In genomic region chr5:34252967-34253519, GRCm38 (mm10) we compare ENCODE assay signal across 12 mouse cellular contexts. TPM values are rescaled to one million over a fixed set of nuclear protein-coding genes. Genes with fewer than 3 reads are reported as not detected.
DNase-seq lines count a peak whose midpoint lies in the region; ATAC-seq and TF ChIP-seq lines count a peak whose summit lies in the region.
"Had no signal": no experiment of that assay in that cellular context is flagged by ENCODE, and none has a peak within 500 bp of the region (broad histone marks: within the 10 kb centered on the region; RNA-seq: fewer than 3 reads in every experiment).

No protein-coding gene starts in this region.

- H3K27me3 ChIP-seq in embryonic facial prominence, embryonic 13.5 days = no peaks in the 10 kb centered on the region
- H3K27me3 ChIP-seq in midbrain, embryonic 16.5 days (ENCODE audit: control insufficient read depth, insufficient read depth, low read depth, low read length) = no peaks in the 10 kb centered on the region
- H3K27me3 ChIP-seq: lung, embryonic 15.5 days had no signal

- no peak for TF ChIP-seq CTCF in layer of hippocampus, adult 2 months (conservative IDR thresholded peaks at IDR 0.05)

- peak overlapping the region; percentile 87 for H3K27ac ChIP-seq in layer of hippocampus, adult 2 months
- 0 out of 2 replicates have a peak overlapping the region, but pooled peaks have one; percentile 23 for H3K27ac ChIP-seq in embryonic facial prominence, embryonic 13.5 days
- H3K27ac ChIP-seq in midbrain, embryonic 16.5 days (ENCODE audit: low read length) = peak overlapping the region; percentile 34; the same call in 1 of the 2 replicates
- H3K27ac ChIP-seq: lung, embryonic 15.5 days had no signal

- DNase-seq in adrenal gland, adult 2 months = peak; percentile 65
- no peak for DNase-seq in adrenal gland, postnatal 4 days (ENCODE audit: low spot score in 2 of 2)
- DNase-seq in layer of hippocampus, adult 2 months (ENCODE audit: low spot score in 2 of 2) = no peak
- DNase-seq in layer of hippocampus, postnatal 25 days (ENCODE audit: extremely low spot score in 1 of 2, low spot score in 1 of 2) = no peak
- no peak for DNase-seq in embryo, embryonic 9.5 days (ENCODE audit: extremely low spot score)
- no peak for DNase-seq in testis, postnatal 14 days (ENCODE audit: low spot score)

- no peak for ATAC-seq in embryonic facial prominence, embryonic 13.5 days (ENCODE audit: insufficient number of reproducible peaks, insufficient read depth, low FRiP score, low TSS enrichment, low read depth)
- ATAC-seq in midbrain, embryonic 16.5 days = no peak

- no peak overlapping the region for H3K4me3 ChIP-seq in layer of hippocampus, adult 2 months
- H3K4me3 ChIP-seq in embryonic facial prominence, embryonic 13.5 days = no peak overlapping the region
- no peak overlapping the region for H3K4me3 ChIP-seq in midbrain, embryonic 16.5 days (ENCODE audit: low read depth, low read length)
- H3K4me3 ChIP-seq: lung, embryonic 15.5 days had no signal

- WGBS in embryonic facial prominence, embryonic 13.5 days = 38% methylated on average over 4 of the region's 4 CpGs
- 55% methylated on average over 4 of the region's 4 CpGs for WGBS in midbrain, embryonic 16.5 days

- no peaks in the 10 kb centered on the region for H3K36me3 ChIP-seq in embryonic facial prominence, embryonic 13.5 days
- H3K36me3 ChIP-seq in midbrain, embryonic 16.5 days (ENCODE audit: control insufficient read depth, insufficient read depth, low read length) = no peaks in the 10 kb centered on the region
- H3K36me3 ChIP-seq: G1E; lung, embryonic 15.5 days had no signal

- H3K4me1 ChIP-seq in embryonic facial prominence, embryonic 13.5 days = peaks cover 15% of the 10 kb centered on the region
- peaks cover 22% of the 10 kb centered on the region for H3K4me1 ChIP-seq in midbrain, embryonic 16.5 days (ENCODE audit: control insufficient read depth, insufficient read depth, low read length)

- no peak overlapping the region for H3K9ac ChIP-seq in embryonic facial prominence, embryonic 13.5 days
- H3K9ac ChIP-seq in midbrain, embryonic 16.5 days (ENCODE audit: low read depth, low read length) = no peak overlapping the region
- H3K9ac ChIP-seq: lung, embryonic 15.5 days had no signal

- no peak overlapping the region for H3K4me2 ChIP-seq in embryonic facial prominence, embryonic 13.5 days
- no peak overlapping the region for H3K4me2 ChIP-seq in midbrain, embryonic 16.5 days (ENCODE audit: low read length)
- H3K4me2 ChIP-seq: lung, embryonic 15.5 days had no signal

- no peaks in the 10 kb centered on the region for H3K9me3 ChIP-seq in embryonic facial prominence, embryonic 13.5 days
- no peaks in the 10 kb centered on the region for H3K9me3 ChIP-seq in midbrain, embryonic 16.5 days (replicated peaks; ENCODE audit: control insufficient read depth, low read length, poor library complexity, severe bottlenecking)
- H3K9me3 ChIP-seq: G1E; lung, embryonic 15.5 days had no signal

RNA-seq across cellular contexts. Expression of gene Zfyve28, which starts 35.2 kb away (rescaled TPM):
- under 1 TPM; 0.40 to 0.90 TPM for total RNA-seq in adrenal gland, adult 2 months (2021)
- polyA plus RNA-seq in adrenal gland, adult 2 months (2012; rRNA removed) = 1.6 and 3.8 TPM in 2 replicates
- 1 to 10 TPM in 1 of 2 experiments, under 1 TPM in 1; 0.79 to 1.1 TPM for total RNA-seq in adrenal gland, postnatal 4 days (2021)
- total RNA-seq in layer of hippocampus, adult 2 months (2021) = 10 to 100 TPM; 35.0 to 35.8 TPM
- total RNA-seq in layer of hippocampus, postnatal 25 days (2021) = 10 to 100 TPM; 25.6 to 32.4 TPM
- polyA plus RNA-seq in embryonic facial prominence, embryonic 13.5 days (2015; fragmentation: Nextera tagmentation; extraction: Ambion mirVana) = 1.8 and 2.4 TPM in 2 replicates
- polyA plus RNA-seq in midbrain, embryonic 16.5 days (2015; fragmentation: Nextera tagmentation; extraction: Ambion mirVana) = 4.0 and 4.9 TPM in 2 replicates
- total RNA-seq: common myeloid progenitor, adult 5-6 weeks had no signal
- polyA plus RNA-seq: G1E had no signal

RNA-seq across cellular contexts. Expression of gene Cfap99, which starts 35.4 kb away (rescaled TPM):
- total RNA-seq in adrenal gland, adult 2 months (2021) = not detected
- polyA plus RNA-seq in adrenal gland, adult 2 months (2012; rRNA removed) = not detected in 2 replicates
- total RNA-seq in adrenal gland, postnatal 4 days (2021) = under 1 TPM in 1 of 2 experiments, not detected in 1; 0.14 TPM
- total RNA-seq in layer of hippocampus, adult 2 months (2021) = under 1 TPM; 0.22 to 0.56 TPM
- under 1 TPM; 0.20 to 0.66 TPM for total RNA-seq in layer of hippocampus, postnatal 25 days (2021)
- not detected in 2 replicates for polyA plus RNA-seq in embryonic facial prominence, embryonic 13.5 days (2015; fragmentation: Nextera tagmentation; extraction: Ambion mirVana)
- 0.10 and 0.16 TPM in 2 replicates for polyA plus RNA-seq in midbrain, embryonic 16.5 days (2015; fragmentation: Nextera tagmentation; extraction: Ambion mirVana)
- total RNA-seq: common myeloid progenitor, adult 5-6 weeks; G1E; heart, postnatal 14 days had no signal
- polyA plus RNA-seq: G1E had no signal

Comparison
In these comparisons a context has a peak if more than half of its experiments do, and no peak if none do; other contexts are left out.
1. H3K27ac ChIP-seq: peak in every context shown above with its lines; median percentile 87 in layer of hippocampus, adult 2 months; 34 in midbrain, embryonic 16.5 days; 23 in embryonic facial prominence, embryonic 13.5 days.
2. RNA of gene Zfyve28, which starts 35.2 kb away (total RNA-seq): 35.0 to 35.8 TPM in layer of hippocampus, adult 2 months and 25.6 to 32.4 TPM in layer of hippocampus, postnatal 25 days; 0.79 to 1.1 TPM in adrenal gland, postnatal 4 days and 0.40 to 0.90 TPM in adrenal gland, adult 2 months; every median in the first group is over 10 times any median in the second.